Mouse (Mus musculus) right cerebral cortex, postnatal 14 days (tissue): Measurements from ENCODE around the gene Clec16a.

Experiments
- DNase-seq: peaks from one replicate; pipeline ENCODE4 v3.0.0; 2022

The Clec16a gene

GRCm38 (mm10) chr16:10544995-10545622, at the start of gene Clec16a:
Gene Clec16a, plus strand, starts transcription at chr16:10545339.
- peak; percentile 95 for DNase-seq

- no peak for DNase-seq
Measured at GRCm38 (mm10) chr16:10495824-10496298, 49.3 kb upstream of the Clec16a start.

GRCm38 (mm10) chr16:10498096-10498602, 47.0 kb upstream of the Clec16a start:
- DNase-seq = no peak

DNA sequence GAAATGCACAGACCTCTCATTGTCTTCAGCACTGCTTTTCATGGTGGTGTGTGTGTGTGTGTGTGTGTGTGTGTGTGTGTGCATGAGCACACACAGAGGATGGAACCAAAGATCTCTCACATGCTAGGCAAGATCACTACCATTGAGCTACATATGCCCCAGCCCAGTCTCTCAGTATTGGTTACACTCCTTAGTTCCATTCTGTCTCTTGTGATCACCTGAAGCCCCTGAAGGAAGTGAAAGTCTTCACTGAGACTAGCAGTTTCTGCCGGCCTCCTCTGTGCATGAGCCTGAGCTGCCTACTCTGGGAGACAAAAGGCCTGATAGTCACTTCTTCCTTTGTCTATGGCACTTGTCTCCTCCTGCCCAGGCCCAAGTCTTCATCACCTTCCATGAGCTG, 46.0 kb upstream of the Clec16a start:
- no peak for DNase-seq

- DNase-seq = no peak
Measured at GRCm38 (mm10) chr16:10501865-10502264, 43.3 kb upstream of the Clec16a start.

GRCm38 (mm10) chr16:10503058-10503457, 42.1 kb upstream of the Clec16a start:
- DNase-seq = no peak

GRCm38 (mm10) chr16:10507445-10507844, 37.7 kb upstream of the Clec16a start:
- no peak for DNase-seq

DNA sequence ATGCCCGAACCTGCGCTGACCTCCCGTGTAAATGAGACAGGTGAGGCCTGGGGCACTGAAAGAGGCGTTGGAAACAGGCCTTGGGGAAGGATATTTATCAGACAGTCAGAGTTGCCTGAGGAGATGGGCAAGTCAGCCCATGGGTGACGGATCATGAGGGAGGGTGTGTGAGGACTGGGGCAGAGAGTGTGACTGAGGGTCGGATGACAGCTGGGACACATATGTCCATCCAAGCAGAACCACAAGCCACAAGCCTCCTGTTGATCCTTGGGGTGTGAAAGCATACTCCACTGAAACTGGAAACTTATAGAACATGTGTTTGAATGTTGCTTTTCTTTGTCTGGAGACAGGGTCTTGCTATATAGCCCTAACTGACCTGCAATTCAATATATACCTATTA, 36.4 kb upstream of the Clec16a start:
- no peak for DNase-seq

- DNase-seq = no peak
Measured at GRCm38 (mm10) chr16:10510477-10511133, 34.5 kb upstream of the Clec16a start.

DNA sequence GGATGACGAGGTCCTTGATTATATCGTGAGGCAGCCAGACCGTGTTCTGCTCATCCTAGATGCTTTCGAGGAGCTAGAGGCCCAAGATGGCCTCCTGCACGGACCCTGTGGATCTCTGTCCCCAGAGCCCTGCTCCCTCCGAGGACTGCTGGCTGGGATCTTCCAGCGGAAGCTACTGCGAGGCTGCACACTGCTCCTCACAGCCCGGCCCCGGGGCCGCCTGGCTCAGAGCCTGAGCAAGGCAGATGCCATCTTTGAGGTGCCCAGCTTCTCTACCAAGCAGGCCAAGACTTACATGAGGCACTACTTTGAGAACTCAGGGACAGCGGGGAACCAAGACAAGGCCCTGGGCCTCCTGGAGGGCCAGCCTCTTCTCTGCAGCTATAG, 34.0 kb upstream of the Clec16a start:
- no peak for DNase-seq

DNA sequence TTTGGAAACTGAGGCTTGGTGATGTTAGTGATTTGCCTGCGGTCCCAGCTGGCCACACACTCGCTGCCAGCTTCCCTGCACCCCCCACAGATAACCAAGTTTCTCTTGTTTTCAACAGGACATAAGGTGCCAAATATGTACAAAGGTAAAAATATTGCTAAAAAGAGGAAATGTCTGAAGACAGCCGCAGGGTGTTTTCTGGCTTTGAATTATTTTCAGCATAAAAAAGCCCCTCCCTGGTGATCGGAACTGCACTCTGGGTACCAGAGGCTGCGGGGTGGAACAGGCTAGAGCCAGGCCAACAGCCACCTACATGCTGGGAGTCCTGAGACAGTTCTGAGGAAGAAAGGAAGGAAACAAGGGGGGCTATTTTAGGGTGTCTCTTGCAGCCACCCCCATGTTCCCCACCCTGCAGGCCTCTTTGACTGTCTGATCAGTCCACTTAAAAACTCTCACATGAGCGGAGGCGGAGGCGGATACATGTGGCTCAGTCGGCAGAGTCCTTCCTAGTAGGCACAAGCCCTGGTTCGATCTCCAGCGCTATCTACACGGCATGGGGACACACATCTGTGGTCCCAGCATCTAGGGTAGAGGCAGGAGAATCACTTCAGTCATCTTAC, 29.1 kb upstream of the Clec16a start:
- DNase-seq = no peak

GRCm38 (mm10) chr16:10518030-10518429, 27.1 kb upstream of the Clec16a start:
- DNase-seq = no peak

- peak; percentile 82 for DNase-seq
Measured at GRCm38 (mm10) chr16:10520908-10521614, 24.1 kb upstream of the Clec16a start.

DNA sequence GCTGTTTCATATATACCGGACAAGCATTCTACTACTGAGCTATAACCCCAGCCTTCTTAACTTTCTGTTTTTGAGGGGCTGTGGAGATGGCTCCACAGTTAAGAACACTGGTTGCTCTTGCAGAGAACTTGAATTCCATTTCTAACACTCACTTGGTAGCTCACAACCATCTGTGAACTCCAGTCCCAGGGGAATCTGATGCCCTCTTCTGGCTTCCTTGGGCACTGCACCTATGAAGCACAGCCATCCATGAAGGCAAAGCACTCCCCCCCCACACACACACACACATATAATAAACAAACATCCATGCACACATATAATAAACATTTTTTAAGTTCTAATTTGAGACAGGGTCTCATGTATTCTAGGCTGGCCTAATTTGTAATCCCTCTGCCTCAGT, 22.3 kb upstream of the Clec16a start:
- peak; percentile 80 for DNase-seq

- no peak for DNase-seq
Measured at GRCm38 (mm10) chr16:10523650-10524049, 21.5 kb upstream of the Clec16a start.

DNA sequence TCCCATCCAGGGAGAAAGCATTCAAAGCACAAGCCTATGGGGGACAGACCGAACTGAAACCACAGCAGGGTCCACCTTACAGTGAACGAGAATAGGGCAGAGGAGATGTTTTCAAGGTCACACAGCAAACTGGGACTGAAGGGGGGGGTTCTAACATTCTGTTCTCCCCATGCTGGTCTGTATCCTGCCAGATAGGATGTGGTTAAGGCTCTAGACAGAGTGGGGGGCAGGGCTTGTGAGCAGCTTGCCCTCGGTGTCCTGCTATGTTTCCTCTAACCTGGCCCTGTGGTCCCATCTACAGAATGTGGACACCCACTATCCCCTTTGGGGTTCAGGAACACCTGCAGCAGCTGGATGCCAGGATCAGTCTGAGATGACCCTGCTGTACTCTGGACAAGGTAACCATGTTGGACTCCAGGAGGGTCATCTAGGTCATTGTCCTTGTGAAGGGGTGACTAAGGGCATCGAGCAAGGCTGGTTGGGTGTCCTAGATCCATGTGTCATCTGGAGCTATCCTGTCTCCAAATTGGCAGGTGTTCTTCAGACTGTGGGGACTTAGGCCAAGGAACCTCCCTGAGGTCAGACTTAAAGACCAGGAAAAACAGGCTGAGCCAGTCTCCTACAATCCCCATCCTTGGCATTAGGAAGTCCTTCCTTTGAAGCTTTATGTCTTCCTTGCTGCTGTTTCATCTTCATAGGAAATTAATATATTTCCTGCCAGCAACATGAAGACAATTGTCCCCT, 20.1 kb upstream of the Clec16a start:
- no peak for DNase-seq

- DNase-seq = no peak
Measured at GRCm38 (mm10) chr16:10525610-10525980, 19.5 kb upstream of the Clec16a start.

GRCm38 (mm10) chr16:10527046-10527644, 18.0 kb upstream of the Clec16a start:
- DNase-seq = no peak

DNA sequence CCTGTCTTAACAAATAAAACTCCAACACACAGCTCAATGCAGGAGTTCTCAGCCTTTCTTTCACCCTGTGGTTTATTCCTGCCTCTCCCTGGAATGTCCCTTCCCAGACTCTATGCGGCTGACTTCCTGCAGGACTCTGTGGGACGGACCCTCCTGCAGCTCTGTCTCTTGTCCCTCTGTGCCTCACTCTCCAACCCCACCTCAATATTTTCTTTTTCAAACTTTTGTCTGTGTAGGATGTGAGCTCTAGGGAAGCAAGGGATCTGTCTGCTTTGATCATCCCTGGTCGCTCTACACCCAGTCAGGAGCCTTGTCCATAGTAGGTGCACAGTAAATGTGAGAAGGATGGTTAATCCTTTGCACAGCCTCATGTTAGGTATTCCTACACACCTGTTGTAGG, 16.8 kb upstream of the Clec16a start:
- no peak for DNase-seq

GRCm38 (mm10) chr16:10530179-10530578, 15.0 kb upstream of the Clec16a start:
- DNase-seq = no peak

DNA sequence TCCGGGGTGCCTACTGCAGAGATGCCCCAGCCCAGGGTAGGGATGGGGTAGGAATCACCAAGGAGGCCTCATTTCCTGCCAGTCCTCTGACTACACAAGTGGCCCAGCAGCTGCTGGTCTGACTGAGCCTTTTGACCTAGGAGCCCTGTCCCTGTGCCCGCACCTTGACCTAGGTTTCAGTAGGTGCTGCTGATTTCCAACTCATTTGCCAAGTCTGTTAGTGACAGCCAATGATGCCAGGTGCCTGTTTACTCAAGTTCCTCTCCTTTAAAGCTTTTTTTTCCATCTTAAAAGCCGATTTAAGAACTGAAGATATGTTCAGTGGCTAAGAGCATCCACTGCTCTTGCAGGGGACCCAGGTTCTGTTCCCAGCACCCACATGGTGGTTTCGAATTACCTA, 11.4 kb upstream of the Clec16a start:
- DNase-seq = no peak

GRCm38 (mm10) chr16:10534567-10534966, 10.6 kb upstream of the Clec16a start:
- peak; percentile 33 for DNase-seq
